Mouse (Mus musculus) testis, adult 2 months (tissue): Measurements from ENCODE around the gene Hdac9.

ENCODE experiments used
- CTCF ChIP-seq: fragments of 200-500 bp; IDR thresholded peaks from 2 replicates; pipeline ENCODE4 v1.5.1; 2012; ENCODE audit warnings: low read depth, mild to moderate bottlenecking, inconsistent platforms, low read length, moderate library complexity; ENCODE audit not compliant: control insufficient read depth, insufficient read depth, insufficient replicate concordance
- POLR2A ChIP-seq: fragments of 200-500 bp; IDR thresholded peaks from 2 replicates; pipeline ENCODE4 v1.6.1; 2012; ENCODE audit warnings: low read depth, mild to moderate bottlenecking, inconsistent platforms, low read length, moderate library complexity; ENCODE audit not compliant: control insufficient read depth

DNA sequence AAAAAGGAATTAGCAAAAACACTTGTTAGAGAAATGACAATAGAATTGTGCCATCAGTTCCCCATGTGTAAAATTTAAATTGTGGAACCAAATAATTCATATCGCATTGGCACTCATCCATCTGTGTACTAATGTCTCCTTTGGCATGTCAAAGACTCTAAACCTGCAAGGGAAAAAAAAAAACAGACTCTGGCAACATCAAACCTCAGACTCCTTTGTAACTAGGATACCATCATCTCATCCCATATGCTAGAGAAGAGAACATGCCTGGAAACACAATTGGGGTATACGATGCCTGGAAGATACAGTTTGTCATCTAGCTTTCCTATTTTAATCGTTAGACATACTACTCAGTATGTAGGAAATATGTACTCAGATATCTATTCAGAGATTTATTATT is 347.4 kb downstream of the Hdac9 start:
- TF ChIP-seq CTCF (no peak), POLR2A (no peak)
